Mouse (Mus musculus): Measurements from ENCODE around the gene Tnk1. TPM values are rescaled to one million over a fixed set of nuclear protein-coding genes. Genes with fewer than 3 reads are reported as not detected.

The Tnk1 gene
- total RNA-seq, 2 experiments from 2014 or later: 0.38 TPM; not detected in 1

DNA sequence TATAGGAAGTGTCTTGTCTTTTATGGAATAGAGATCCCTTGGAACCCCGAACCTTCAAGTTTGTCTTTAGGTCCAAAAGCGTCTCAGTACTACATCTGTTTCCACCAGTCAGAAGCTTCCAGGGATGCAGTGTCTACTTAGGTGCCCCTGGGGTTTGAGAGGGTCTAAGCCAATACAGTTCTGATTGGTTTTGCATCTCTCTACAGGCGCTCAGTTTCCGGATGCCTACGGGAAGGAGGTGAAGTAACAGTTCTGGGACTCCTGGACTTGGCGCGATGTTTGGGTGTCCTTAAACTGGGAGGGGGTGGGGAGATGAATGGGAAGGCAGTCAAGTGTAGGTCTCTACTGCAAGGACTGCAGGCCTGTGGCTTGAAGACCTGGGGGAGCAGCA is 19.8 kb downstream of the Tnk1 start:
- no peak for DNase-seq (ENCODE audit: low spot score in 2 of 2)

GRCm38 (mm10) chr11:69837952-69838713 is 20.4 kb downstream of the Tnk1 start, which contains the start of gene Tmem256:
TSS of gene Tmem256 (plus strand) at chr11:69838514.
- peak; percentile 86 to 90 for DNase-seq (ENCODE audit: low spot score in 2 of 2)

- peak in 1 of 2 experiments; percentile 59 for DNase-seq (ENCODE audit: low spot score in 2 of 2)
Observed at GRCm38 (mm10) chr11:69837604-69837951, 21.0 kb downstream of the Tnk1 start, which contains the start of gene Nlgn2. TSS of gene Nlgn2 (minus strand) at chr11:69837784.

- peak in 1 of 2 experiments; percentile 48 for DNase-seq (ENCODE audit: low spot score in 2 of 2)
Observed at GRCm38 (mm10) chr11:69836703-69837576, 21.6 kb downstream of the Tnk1 start.

DNA sequence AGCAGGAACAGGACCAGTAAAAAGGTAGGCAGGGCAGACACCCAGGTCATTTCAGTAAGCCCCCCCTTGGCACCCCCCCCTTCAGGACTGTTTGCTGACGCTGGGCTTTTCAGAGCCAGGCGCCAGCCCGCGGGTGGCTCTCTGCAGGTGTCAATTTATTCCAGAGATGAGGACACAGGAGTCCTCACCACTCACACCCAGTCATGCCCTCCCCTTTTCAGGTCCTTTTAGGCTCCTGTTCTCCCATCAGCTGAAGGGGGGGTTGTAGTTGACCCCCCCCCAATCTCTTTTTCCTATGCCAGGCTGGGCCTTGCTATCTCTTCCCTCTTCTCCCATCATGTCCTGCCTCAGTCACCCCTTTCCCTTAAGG is 22.6 kb downstream of the Tnk1 start:
- DNase-seq (ENCODE audit: low spot score in 2 of 2): no peak

DNA sequence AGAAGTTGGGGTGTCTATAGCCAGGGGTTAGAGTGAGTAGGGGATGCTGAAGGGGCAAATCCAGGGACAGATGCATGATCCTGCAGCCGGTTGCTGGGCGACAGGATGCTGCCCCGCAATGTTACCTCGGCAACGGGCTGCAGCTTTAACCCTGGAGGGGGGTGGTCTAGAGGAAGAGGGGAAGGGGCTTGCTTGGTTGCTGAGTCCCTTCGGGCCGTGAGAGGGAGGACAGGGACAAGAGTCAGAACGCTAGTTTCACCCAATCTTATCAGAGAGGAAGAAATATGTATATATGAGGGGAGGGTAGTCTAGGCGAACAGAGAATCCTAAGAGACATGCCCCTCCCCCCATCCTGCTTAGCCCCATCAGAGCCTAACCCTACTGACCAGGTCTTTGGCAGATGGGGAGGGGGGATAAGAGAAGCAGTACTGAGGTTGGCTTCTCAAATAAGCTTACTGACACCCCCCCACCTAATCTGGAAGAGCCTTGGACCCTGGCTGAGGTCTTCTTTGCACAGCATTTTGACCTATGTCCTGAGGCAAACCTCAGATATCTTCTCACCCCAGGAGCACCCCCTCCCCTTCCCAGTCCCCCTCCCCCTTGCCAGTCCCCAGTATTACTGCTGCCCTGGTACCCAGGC is 23.1 kb downstream of the Tnk1 start:
- DNase-seq (ENCODE audit: low spot score in 2 of 2): no peak

DNA sequence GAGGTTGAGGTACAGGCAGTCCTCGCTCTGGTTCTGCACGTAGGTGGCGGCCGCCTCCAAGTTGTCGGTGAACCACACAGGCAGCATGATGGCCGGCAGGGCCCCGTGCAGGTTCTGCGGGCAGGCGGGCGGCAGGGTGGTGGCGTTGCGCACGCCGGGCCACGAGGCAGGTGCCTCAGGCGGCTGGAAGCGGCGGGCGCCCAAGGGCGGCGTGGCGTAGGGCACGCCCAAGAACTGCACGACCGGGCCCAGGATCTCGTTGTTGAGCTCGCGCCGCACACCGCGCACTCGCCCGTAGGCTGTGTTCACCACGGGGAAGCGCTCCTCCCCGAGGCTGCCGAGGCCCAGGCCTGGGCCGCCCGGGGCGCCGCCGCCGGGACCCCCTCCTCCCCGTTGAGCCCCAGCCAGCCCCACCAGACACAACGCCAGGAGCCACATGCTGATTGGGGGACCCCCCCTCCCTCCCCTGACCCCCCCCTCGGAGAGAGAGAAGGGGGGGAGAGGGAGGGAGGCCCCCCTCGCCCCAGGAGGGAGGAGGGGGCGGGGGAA is 24.5 kb downstream of the Tnk1 start:
- no peak for DNase-seq (ENCODE audit: low spot score in 2 of 2)

GRCm38 (mm10) chr11:69833554-69833953 is 25.0 kb downstream of the Tnk1 start:
- no peak for DNase-seq (ENCODE audit: low spot score in 2 of 2)

DNA sequence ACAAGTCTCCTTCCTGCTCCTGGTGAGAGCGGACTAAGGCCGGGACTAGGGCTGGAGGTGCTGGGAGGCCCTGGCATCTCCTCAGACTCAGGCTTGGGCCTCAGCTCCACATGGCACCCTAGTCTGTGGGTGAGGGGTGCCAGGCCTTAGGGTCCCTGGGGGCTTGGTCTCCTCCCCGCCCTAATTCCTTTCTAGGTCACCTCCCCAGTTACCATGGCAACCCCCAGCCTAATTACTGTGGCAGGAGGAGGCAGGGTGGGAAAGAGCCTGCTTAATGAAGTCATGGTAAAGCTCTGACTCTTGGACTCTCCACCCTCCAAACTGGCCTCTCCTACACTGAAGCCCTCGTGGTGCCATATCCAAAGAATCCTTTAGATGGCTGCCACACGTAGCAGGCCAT is 29.7 kb downstream of the Tnk1 start:
- DNase-seq (ENCODE audit: low spot score in 2 of 2): no peak

GRCm38 (mm10) chr11:69823456-69823855 is 35.1 kb downstream of the Tnk1 start:
- DNase-seq (ENCODE audit: low spot score in 2 of 2): no peak

DNA sequence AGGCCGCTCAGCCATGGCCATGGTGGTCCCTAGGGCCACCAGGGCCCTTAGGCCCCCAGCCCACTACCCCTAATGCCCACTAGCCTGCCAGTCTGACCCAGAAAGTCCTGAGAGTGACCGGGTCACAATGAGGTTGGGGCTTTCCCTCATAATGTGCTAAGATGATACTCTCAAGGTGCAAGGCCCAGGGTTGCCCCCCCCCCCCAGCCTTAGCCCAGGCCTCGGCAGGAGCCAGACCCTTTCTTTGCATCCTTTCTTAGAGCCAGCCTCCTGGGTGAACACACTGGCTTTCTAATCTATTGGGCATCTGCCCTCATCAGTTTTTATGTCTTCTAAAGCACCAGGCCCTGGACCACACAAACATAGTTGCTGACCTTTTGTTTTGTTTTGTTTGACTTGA is 36.5 kb downstream of the Tnk1 start, which contains the start of gene Spem1:
Gene Spem1, minus strand, starts transcription at position 101 of the 400 bp plus-strand sequence.
- no peak for DNase-seq (ENCODE audit: low spot score in 2 of 2)

GRCm38 (mm10) chr11:69818871-69819270 is 39.7 kb downstream of the Tnk1 start:
- DNase-seq (ENCODE audit: low spot score in 2 of 2): no peak

- DNase-seq (ENCODE audit: low spot score in 2 of 2): no peak
Observed at GRCm38 (mm10) chr11:69818365-69818764, 40.2 kb downstream of the Tnk1 start, which contains the start of gene Spem2. TSS of gene Spem2 (minus strand) at chr11:69818465.

- no peak for DNase-seq (ENCODE audit: low spot score in 2 of 2)
Observed at GRCm38 (mm10) chr11:69816520-69816919, 42.0 kb downstream of the Tnk1 start.

- DNase-seq (ENCODE audit: low spot score in 2 of 2): no peak
Observed at GRCm38 (mm10) chr11:69815155-69815554, 43.4 kb downstream of the Tnk1 start, which contains the start of gene Gm39566. TSS of gene Gm39566 (minus strand) at chr11:69815298.

- no peak for DNase-seq (ENCODE audit: low spot score in 2 of 2)
Observed at GRCm38 (mm10) chr11:69810280-69810679, 48.2 kb downstream of the Tnk1 start.

- no peak for DNase-seq (ENCODE audit: low spot score in 2 of 2)
Observed at GRCm38 (mm10) chr11:69807641-69808040, 50.9 kb downstream of the Tnk1 start.

DNA sequence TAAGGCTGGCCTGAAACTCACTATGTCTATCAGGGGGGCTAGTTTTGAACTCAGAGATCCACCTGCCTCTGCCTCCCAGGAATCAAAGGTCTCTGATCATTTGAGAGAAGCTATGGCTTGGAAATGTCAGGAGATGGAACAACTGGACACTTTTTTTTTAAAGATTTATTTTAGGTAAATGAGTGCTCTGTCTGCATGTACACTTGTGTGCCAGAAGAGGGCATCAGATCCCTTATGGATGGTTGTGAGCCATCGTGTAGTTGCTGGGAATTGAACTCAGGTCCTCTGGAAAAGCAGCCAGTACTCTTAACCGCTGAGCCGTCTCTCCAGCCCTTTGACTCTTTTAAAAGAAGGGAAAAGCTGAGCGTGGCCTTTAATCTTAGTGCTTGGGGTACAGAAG is 52.2 kb downstream of the Tnk1 start:
- no peak for DNase-seq (ENCODE audit: low spot score in 2 of 2)

DNA sequence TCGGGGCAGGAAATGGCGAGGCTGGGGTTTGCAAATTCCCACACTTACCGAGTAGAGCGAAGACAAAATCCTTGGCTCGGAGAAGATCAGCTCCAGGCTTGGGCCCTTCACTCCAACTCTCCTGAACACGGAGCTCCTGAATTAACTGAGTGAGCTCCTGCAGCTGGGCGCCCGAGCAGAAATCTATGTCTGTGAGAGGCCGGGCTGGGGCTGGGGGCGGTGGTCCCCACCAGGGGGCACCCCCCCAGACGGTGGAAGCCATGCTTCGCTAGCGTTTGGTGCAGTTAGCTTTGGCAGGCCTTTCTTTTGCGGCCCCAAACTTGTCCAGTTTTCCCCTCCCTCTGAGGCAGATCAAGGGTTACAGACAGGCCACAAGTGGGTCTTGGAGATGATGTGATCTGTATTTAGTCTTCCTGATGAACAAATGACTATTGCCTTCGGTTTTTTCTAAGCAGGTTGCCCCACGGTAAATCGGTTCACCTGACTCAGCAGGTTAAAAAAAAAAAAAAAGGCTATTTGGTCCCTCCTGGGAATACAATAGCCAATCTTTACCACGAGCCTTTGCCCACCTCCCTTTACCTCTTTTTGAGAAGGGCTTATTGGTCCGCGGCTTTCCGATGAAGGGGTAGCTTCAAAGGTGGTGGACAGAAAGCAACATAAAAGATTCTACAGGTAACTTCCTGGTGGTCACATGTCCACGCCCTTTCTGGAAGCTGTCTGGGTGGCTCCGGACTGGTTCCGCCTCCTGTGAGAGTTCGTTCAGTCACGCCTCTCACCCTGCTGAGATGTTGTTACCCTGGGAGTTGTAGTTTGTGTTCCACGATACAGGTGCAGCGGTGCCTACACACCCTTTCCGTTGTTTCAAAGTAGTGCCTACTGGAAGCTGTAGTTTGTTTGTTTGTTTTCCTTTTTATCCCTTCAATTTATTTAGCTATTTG is 53.3 kb downstream of the Tnk1 start, which contains the start of gene Tmem102:
Gene Tmem102, minus strand, starts transcription at position 653 of the 938 bp plus-strand sequence.
- DNase-seq (ENCODE audit: low spot score in 2 of 2): no peak

- peak in 1 of 2 experiments; percentile 23 for DNase-seq (ENCODE audit: low spot score in 2 of 2)
Observed at GRCm38 (mm10) chr11:69804652-69804940, 53.9 kb downstream of the Tnk1 start.
